Mouse (Mus musculus) ES-Bruce4 (cell line): Measurements from ENCODE around the gene Ptk6.

Experiments used
- CTCF ChIP-seq: IDR thresholded peaks from one replicate; pipeline ENCODE4 v1.8.1; 2011; ENCODE audit warnings: low read depth, low read length
- EP300 ChIP-seq: IDR thresholded peaks from 2 replicates; pipeline ENCODE4 v1.6.1; 2011; ENCODE audit warnings: low read depth, low read length; ENCODE audit not compliant: insufficient read depth
- POLR2A ChIP-seq: IDR thresholded peaks from one replicate; pipeline ENCODE4 v1.8.1; 2011; ENCODE audit warnings: low read length; ENCODE audit not compliant: insufficient read depth

- TF ChIP-seq POLR2A = no peak
- TF ChIP-seq CTCF = no peak
- TF ChIP-seq EP300 = no peak
Observed at GRCm38 (mm10) chr2:181174646-181175045, 27.9 kb downstream of the Ptk6 start.
